Mouse (Mus musculus) myocyte (in vitro differentiated cells): ENCODE data around the gene Slc37a1. TPM values are rescaled to one million over a fixed set of nuclear protein-coding genes. Genes with fewer than 3 reads are reported as not detected.

ENCODE experiments used
- H3K27me3 ChIP-seq: one replicate; pipeline ENCODE4 v1.6.1; 2011; ENCODE audit not compliant: control insufficient read depth, insufficient read depth, insufficient read length
- H3K36me3 ChIP-seq: one replicate; pipeline ENCODE4 v1.6.1; 2011; ENCODE audit not compliant: control insufficient read depth, insufficient read depth
- H3K4me2 ChIP-seq: one replicate; pipeline ENCODE4 v1.6.1; 2011; ENCODE audit warnings: low read depth, control low read depth
- H3K4me3 ChIP-seq: one replicate; pipeline ENCODE4 v1.5.1; 2011; ENCODE audit warnings: mild to moderate bottlenecking, control low read depth, moderate library complexity
- H3K79me2 ChIP-seq: one replicate; pipeline ENCODE4 v1.6.1; 2011; ENCODE audit not compliant: control insufficient read depth, insufficient read depth
- H3ac ChIP-seq: one replicate; pipeline ENCODE4 v1.6.1; 2011; ENCODE audit not compliant: control insufficient read depth, insufficient read length
- CEBPB ChIP-seq: IDR thresholded peaks from 2 replicates; pipeline ENCODE4 v1.6.1; 2011; ENCODE audit warnings: mild to moderate bottlenecking, moderate library complexity; ENCODE audit not compliant: poor library complexity, insufficient read depth, severe bottlenecking
- E2F4 ChIP-seq: IDR thresholded peaks from one replicate; pipeline ENCODE4 v1.6.1; 2011; ENCODE audit warnings: mild to moderate bottlenecking, control low read depth, moderate library complexity; ENCODE audit not compliant: insufficient read depth
- MAX ChIP-seq: IDR thresholded peaks from one replicate; pipeline ENCODE4 v1.6.1; 2011; ENCODE audit warnings: low read depth, mild to moderate bottlenecking, control low read depth
- MYOD1 ChIP-seq, 3 experiments: IDR thresholded peaks; one replicate each; pipeline ENCODE4 v1.6.1; 2011; ENCODE audit warnings: control low read depth in 2 of 3, low read depth in 2 of 3, mild to moderate bottlenecking in 2 of 3, moderate library complexity in 1 of 3; ENCODE audit not compliant: insufficient read length in 2 of 3, control insufficient read depth in 1 of 3
- MYOG ChIP-seq, 3 experiments: IDR thresholded peaks; one replicate each; pipeline ENCODE4 v1.6.1; 2011; ENCODE audit warnings: control low read depth in 2 of 3, low read depth in 2 of 3, mild to moderate bottlenecking in 2 of 3; ENCODE audit not compliant: insufficient read length in 2 of 3, control insufficient read depth in 1 of 3, insufficient read depth in 1 of 3
- POLR2A ChIP-seq: IDR thresholded peaks from one replicate; pipeline ENCODE4 v1.6.1; 2011; ENCODE audit warnings: low read depth, mild to moderate bottlenecking, control low read depth, moderate library complexity; ENCODE audit not compliant: insufficient read length
- POLR2AphosphoS2 ChIP-seq: IDR thresholded peaks from one replicate; pipeline ENCODE4 v1.6.1; 2011; ENCODE audit warnings: low read depth, control low read depth; ENCODE audit not compliant: insufficient read length
- REST ChIP-seq: IDR thresholded peaks from one replicate; pipeline ENCODE4 v1.6.1; 2011; ENCODE audit warnings: mild to moderate bottlenecking, control low read depth, moderate library complexity; ENCODE audit not compliant: insufficient read depth, insufficient read length
- SRF ChIP-seq: IDR thresholded peaks from one replicate; pipeline ENCODE4 v1.6.1; 2011; ENCODE audit warnings: low read depth; ENCODE audit not compliant: control insufficient read depth, insufficient read length
- TCF12 ChIP-seq: IDR thresholded peaks from one replicate; pipeline ENCODE4 v1.6.1; 2011; ENCODE audit warnings: mild to moderate bottlenecking, control low read depth; ENCODE audit not compliant: poor library complexity, insufficient read depth, severe bottlenecking
- TCF3 ChIP-seq: IDR thresholded peaks from one replicate; pipeline ENCODE4 v1.6.1; 2011; ENCODE audit warnings: low read depth, control low read depth; ENCODE audit not compliant: insufficient read length
- USF1 ChIP-seq: IDR thresholded peaks from one replicate; pipeline ENCODE4 v1.6.1; 2011; ENCODE audit warnings: low read depth, mild to moderate bottlenecking, control low read depth, moderate library complexity
- polyA plus RNA-seq: library from polyadenylated mRNA; unstranded; fragments of >200 nt; fragmentation: generic; extraction: Trizol; gene quantifications from one replicate; pipeline ENCODE4 v1.2.1, GENCODE M21; 2012; ENCODE audit warnings: missing spikeins

The Slc37a1 gene
- polyA plus RNA-seq, 1 experiment: 0.12 TPM

- no peak overlapping the region for H3ac ChIP-seq
- TF ChIP-seq MYOD1 (IDR thresholded peaks at IDR 0.05; ENCODE audit: control insufficient read depth in 1 of 3, insufficient read length in 2 of 3, low read depth in 2 of 3) (no peak), TCF12 (no peak), MYOG (IDR thresholded peaks at IDR 0.05; ENCODE audit: control insufficient read depth in 1 of 3, insufficient read depth in 1 of 3, insufficient read length in 2 of 3, low read depth in 2 of 3) (no peak), TCF3 (no peak), SRF (no peak), POLR2AphosphoS2 (no peak), REST (no peak), E2F4 (no peak), USF1 (no peak), POLR2A (no peak), CEBPB (no peak), MAX (no peak)
Measured at GRCm38 (mm10) chr17:31290859-31291258, 4.3 kb downstream of the Slc37a1 start.

GRCm38 (mm10) chr17:31294363-31295214 lies 8.0 kb downstream of the Slc37a1 start:
- H3ac ChIP-seq: no peak overlapping the region
- no peak overlapping the region for H3K4me3 ChIP-seq
- peaks cover 11% of the 10 kb centered on the region for H3K27me3 ChIP-seq
- H3K79me2 ChIP-seq: no peaks in the 10 kb centered on the region
- no peaks in the 10 kb centered on the region for H3K36me3 ChIP-seq
- no peak for TF ChIP-seq POLR2A
- TF ChIP-seq SRF: no peak
- H3K4me2 ChIP-seq: no peak overlapping the region

More at GRCm38 (mm10) chr17:31290859-31291258, 4.3 kb downstream of the Slc37a1 start:
- no peak overlapping the region for H3K4me3 ChIP-seq
- H3K27me3 ChIP-seq: peaks cover 3% of the 10 kb centered on the region
- no peaks in the 10 kb centered on the region for H3K36me3 ChIP-seq
- no peaks in the 10 kb centered on the region for H3K79me2 ChIP-seq
- no peak overlapping the region for H3K4me2 ChIP-seq

DNA sequence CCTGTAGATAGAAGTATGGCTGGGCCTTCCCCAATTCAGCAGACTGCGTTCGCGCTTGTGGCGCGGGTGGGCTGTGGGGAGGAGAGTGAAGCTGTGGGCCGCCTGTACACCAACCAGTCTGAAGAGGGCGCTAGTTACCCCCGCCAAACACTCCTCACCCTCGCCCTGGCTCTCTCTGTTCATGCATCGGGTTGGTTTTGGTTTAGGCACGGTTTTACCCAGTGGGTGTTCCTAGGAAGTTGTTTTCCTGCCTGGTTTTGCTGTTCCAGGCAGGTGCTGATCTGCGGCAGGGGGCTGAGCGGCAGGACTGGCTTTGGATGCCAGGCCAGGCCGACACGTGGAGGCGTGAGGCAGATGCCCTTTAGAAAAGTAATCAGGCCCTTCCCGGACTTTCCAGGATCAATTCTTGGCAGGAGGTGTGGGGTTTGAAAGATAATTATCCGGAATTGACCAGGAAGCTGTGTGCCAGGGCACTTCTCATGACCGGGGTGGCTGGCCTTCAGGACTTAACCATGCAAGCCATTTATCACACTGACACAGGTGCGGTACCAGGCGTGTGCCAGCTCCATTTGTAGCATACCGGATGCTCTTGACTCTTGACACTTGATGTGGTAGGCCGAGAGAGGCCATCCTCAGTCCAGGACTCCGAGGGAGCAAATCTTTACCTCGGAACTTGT lies 8.8 kb downstream of the Slc37a1 start:
- H3K79me2 ChIP-seq: no peaks in the 10 kb centered on the region
- H3ac ChIP-seq: no peak overlapping the region
- H3K4me2 ChIP-seq: no peak overlapping the region
- peaks cover 19% of the 10 kb centered on the region for H3K27me3 ChIP-seq
- no peak overlapping the region for H3K4me3 ChIP-seq
- TF ChIP-seq TCF3: no peak
- TF ChIP-seq TCF12: no peak
- no peak for TF ChIP-seq CEBPB
- TF ChIP-seq POLR2A: no peak
- no peak for TF ChIP-seq E2F4
- no peak for TF ChIP-seq MYOD1 (IDR thresholded peaks at IDR 0.05; ENCODE audit: control insufficient read depth in 1 of 3, insufficient read length in 2 of 3, low read depth in 2 of 3)
- TF ChIP-seq MYOG (IDR thresholded peaks at IDR 0.05; ENCODE audit: control insufficient read depth in 1 of 3, insufficient read depth in 1 of 3, insufficient read length in 2 of 3, low read depth in 2 of 3): no peak
- TF ChIP-seq SRF: no peak
- TF ChIP-seq USF1: no peak
- TF ChIP-seq REST: no peak
- TF ChIP-seq POLR2AphosphoS2: no peak
- TF ChIP-seq MAX: no peak
- no peaks in the 10 kb centered on the region for H3K36me3 ChIP-seq

- peak overlapping the region; percentile 58 for H3K4me2 ChIP-seq
- TF ChIP-seq SRF (no peak), TCF3 (no peak), TCF12 (no peak), MYOD1 (IDR thresholded peaks at IDR 0.05; ENCODE audit: control insufficient read depth in 1 of 3, insufficient read length in 2 of 3, low read depth in 2 of 3) (no peak), MYOG (IDR thresholded peaks at IDR 0.05; ENCODE audit: control insufficient read depth in 1 of 3, insufficient read depth in 1 of 3, insufficient read length in 2 of 3, low read depth in 2 of 3) (no peak), POLR2AphosphoS2 (no peak), POLR2A (no peak), REST (no peak), MAX (no peak), E2F4 (no peak), CEBPB (no peak), USF1 (no peak)
- H3K4me3 ChIP-seq: no peak overlapping the region
- no peaks in the 10 kb centered on the region for H3K36me3 ChIP-seq
- no peaks in the 10 kb centered on the region for H3K79me2 ChIP-seq
- H3ac ChIP-seq: no peak overlapping the region
- H3K27me3 ChIP-seq: peaks cover 20% of the 10 kb centered on the region
Measured at GRCm38 (mm10) chr17:31295892-31296781, 9.5 kb downstream of the Slc37a1 start.
